In the genomic region with DNA sequence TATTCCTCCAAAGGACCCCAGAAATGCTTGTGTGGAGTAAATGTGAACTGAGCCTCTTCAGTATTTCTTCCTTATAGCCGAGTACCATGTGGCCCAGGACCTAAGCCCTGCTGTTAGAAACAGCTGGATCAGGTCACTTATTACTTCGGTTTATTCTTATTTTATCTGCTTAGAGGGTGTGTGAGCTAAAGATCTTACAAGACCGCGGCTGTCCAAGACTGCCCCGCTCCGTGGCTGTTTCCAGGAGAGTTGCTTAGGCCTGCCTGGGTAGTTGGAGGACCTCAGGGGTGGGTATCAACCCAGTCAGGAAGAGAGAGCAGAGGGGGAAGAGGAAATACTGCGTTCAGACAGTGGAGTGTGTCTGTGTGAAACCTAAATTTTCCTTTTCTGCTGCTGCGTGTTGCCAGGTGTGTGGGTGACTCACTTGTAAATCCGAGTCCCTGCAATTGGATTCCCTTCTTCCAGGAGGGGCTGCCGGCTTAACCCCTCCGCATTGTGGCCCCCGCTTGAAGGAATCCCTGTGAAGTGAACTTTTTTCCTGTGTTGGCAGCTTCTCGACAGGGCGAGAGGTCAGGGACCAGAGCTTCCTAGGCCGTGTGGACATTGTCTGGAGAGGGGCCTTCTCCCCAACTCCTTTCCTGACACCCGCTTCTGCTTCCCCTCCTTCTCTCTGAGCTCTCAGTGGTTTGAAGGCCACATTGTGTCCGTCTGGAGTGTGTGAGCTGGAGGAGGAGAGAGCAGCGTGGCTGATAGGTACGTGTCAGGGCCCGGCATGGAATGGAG, we compare ENCODE assay signal across 14 mouse cellular contexts. TPM values are rescaled to one million over a fixed set of nuclear protein-coding genes. Genes with fewer than 3 reads are reported as not detected.
DNase-seq lines count a peak whose midpoint lies in the region; ATAC-seq and TF ChIP-seq lines count a peak whose summit lies in the region.
"Had no signal": no experiment of that assay in that cellular context is flagged by ENCODE, and none has a peak within 500 bp of the region (broad histone marks: within the 10 kb centered on the region; RNA-seq: fewer than 3 reads in every experiment).

No protein-coding gene starts in this region.

- no peak overlapping the region for H3K9ac ChIP-seq in embryonic facial prominence, embryonic 14.5 days (ENCODE audit: low read depth, low read length)
- H3K9ac ChIP-seq in kidney, embryonic 14.5 days (ENCODE audit: low read depth, low read length) = no peak overlapping the region
- H3K9ac ChIP-seq in midbrain, postnatal 0 days (replicated peaks; ENCODE audit: low read length, poor library complexity, severe bottlenecking) = no peak overlapping the region
- H3K9ac ChIP-seq in stomach, embryonic 15.5 days = no peak overlapping the region
- H3K9ac ChIP-seq: hindbrain, embryonic 14.5 days; liver, embryonic 14.5 days; neural tube, embryonic 15.5 days had no signal

- no peak for ATAC-seq in embryonic facial prominence, embryonic 14.5 days (ENCODE audit: low read depth)
- ATAC-seq in kidney, embryonic 14.5 days (ENCODE audit: low FRiP score, low TSS enrichment) = peak; percentile 8; the same call in 1 of the 2 replicates
- ATAC-seq in midbrain, postnatal 0 days (ENCODE audit: low FRiP score) = no peak
- no peak for ATAC-seq in stomach, embryonic 15.5 days (ENCODE audit: insufficient read depth, low FRiP score, low read depth)
- ATAC-seq: midbrain, embryonic 16.5 days had no signal

- peak; percentile 26 for DNase-seq in embryonic facial prominence, embryonic 14.5 days (ENCODE audit: low spot score)
- DNase-seq in embryonic facial prominence, embryonic 10.5 days (ENCODE audit: low spot score) = no peak
- DNase-seq in kidney, adult 11 months = no peak
- DNase-seq in midbrain, embryonic 10.5 days (ENCODE audit: low spot score) = no peak
- no peak for DNase-seq in midbrain, postnatal 0 days (ENCODE audit: low spot score)
- no peak for DNase-seq in embryo, embryonic 10.5 days (ENCODE audit: low spot score)
- DNase-seq: cerebellum, adult 9-11 months; thymus, adult 2 months had no signal

- no peaks in the 10 kb centered on the region for H3K36me3 ChIP-seq in embryonic facial prominence, embryonic 14.5 days (ENCODE audit: control insufficient read depth, insufficient read depth, low read length)
- no peaks in the 10 kb centered on the region for H3K36me3 ChIP-seq in embryonic facial prominence, embryonic 10.5 days (replicated peaks)
- no peaks in the 10 kb centered on the region for H3K36me3 ChIP-seq in kidney, embryonic 14.5 days (ENCODE audit: control insufficient read depth, insufficient read depth, low read length)
- H3K36me3 ChIP-seq in midbrain, embryonic 10.5 days = no peaks in the 10 kb centered on the region
- H3K36me3 ChIP-seq in midbrain, postnatal 0 days (ENCODE audit: insufficient read depth, low read length) = no peaks in the 10 kb centered on the region
- no peaks in the 10 kb centered on the region for H3K36me3 ChIP-seq in stomach, embryonic 15.5 days
- H3K36me3 ChIP-seq: neural tube, embryonic 15.5 days had no signal

- TF ChIP-seq CTCF in midbrain, postnatal 0 days (IDR thresholded peaks at IDR 0.05) = no peak

- H3K27ac ChIP-seq in embryonic facial prominence, embryonic 14.5 days (replicated peaks; ENCODE audit: low read depth, low read length) = no peak overlapping the region
- no peak overlapping the region; the same call in 1 of the 2 replicates for H3K27ac ChIP-seq in embryonic facial prominence, embryonic 10.5 days (replicated peaks)
- H3K27ac ChIP-seq in kidney, embryonic 14.5 days (ENCODE audit: low read depth, low read length) = no peak overlapping the region; the same call in 1 of the 2 replicates
- H3K27ac ChIP-seq in midbrain, embryonic 10.5 days (replicated peaks) = peak overlapping the region; percentile 50; the same call in 1 of the 2 replicates
- no peak overlapping the region for H3K27ac ChIP-seq in midbrain, postnatal 0 days (ENCODE audit: low read depth, low read length)
- H3K27ac ChIP-seq in stomach, embryonic 15.5 days = peak overlapping the region; percentile 59
- H3K27ac ChIP-seq: hindbrain, embryonic 14.5 days; liver, embryonic 14.5 days; neural tube, embryonic 15.5 days had no signal

- peaks cover 20% of the 10 kb centered on the region for H3K4me1 ChIP-seq in embryonic facial prominence, embryonic 14.5 days (ENCODE audit: control insufficient read depth, insufficient read depth, low read length)
- peaks cover 34% of the 10 kb centered on the region for H3K4me1 ChIP-seq in embryonic facial prominence, embryonic 10.5 days
- peaks cover 35% of the 10 kb centered on the region for H3K4me1 ChIP-seq in kidney, embryonic 14.5 days (ENCODE audit: control insufficient read depth, insufficient read depth, low read length)
- peaks cover 25% of the 10 kb centered on the region for H3K4me1 ChIP-seq in midbrain, embryonic 10.5 days
- peaks cover 9% of the 10 kb centered on the region for H3K4me1 ChIP-seq in midbrain, postnatal 0 days (ENCODE audit: insufficient read depth, low read length)
- peaks cover 22% of the 10 kb centered on the region for H3K4me1 ChIP-seq in stomach, embryonic 15.5 days

- no peak overlapping the region for H3K4me2 ChIP-seq in embryonic facial prominence, embryonic 14.5 days (ENCODE audit: low read depth, low read length)
- no peak overlapping the region for H3K4me2 ChIP-seq in kidney, embryonic 14.5 days (replicated peaks; ENCODE audit: low read depth, low read length)
- H3K4me2 ChIP-seq in midbrain, postnatal 0 days (ENCODE audit: low read depth, low read length, poor library complexity, severe bottlenecking) = no peak overlapping the region
- no peak overlapping the region for H3K4me2 ChIP-seq in stomach, embryonic 15.5 days
- H3K4me2 ChIP-seq: hindbrain, embryonic 14.5 days; neural tube, embryonic 15.5 days had no signal

- H3K4me3 ChIP-seq in embryonic facial prominence, embryonic 14.5 days (ENCODE audit: low read depth, low read length) = no peak overlapping the region
- no peak overlapping the region for H3K4me3 ChIP-seq in embryonic facial prominence, embryonic 10.5 days
- no peak overlapping the region for H3K4me3 ChIP-seq in kidney, embryonic 14.5 days (ENCODE audit: low read length)
- H3K4me3 ChIP-seq in midbrain, embryonic 10.5 days = no peak overlapping the region
- no peak overlapping the region for H3K4me3 ChIP-seq in midbrain, postnatal 0 days (ENCODE audit: low read depth, low read length)
- H3K4me3 ChIP-seq in stomach, embryonic 15.5 days (replicated peaks) = no peak overlapping the region
- H3K4me3 ChIP-seq: neural tube, embryonic 15.5 days had no signal

- H3K9me3 ChIP-seq in embryonic facial prominence, embryonic 14.5 days (ENCODE audit: control insufficient read depth, low read length) = no peaks in the 10 kb centered on the region
- H3K9me3 ChIP-seq in embryonic facial prominence, embryonic 10.5 days = no peaks in the 10 kb centered on the region
- no peaks in the 10 kb centered on the region for H3K9me3 ChIP-seq in kidney, embryonic 14.5 days (ENCODE audit: control insufficient read depth, low read length)
- H3K9me3 ChIP-seq in midbrain, embryonic 10.5 days (replicated peaks) = no peaks in the 10 kb centered on the region
- H3K9me3 ChIP-seq in midbrain, postnatal 0 days (ENCODE audit: low read length) = no peaks in the 10 kb centered on the region
- H3K9me3 ChIP-seq in stomach, embryonic 15.5 days = no peaks in the 10 kb centered on the region
- H3K9me3 ChIP-seq: neural tube, embryonic 15.5 days had no signal

- WGBS in embryonic facial prominence, embryonic 14.5 days = 69% methylated on average over 20 of the region's 20 CpGs
- WGBS in embryonic facial prominence, embryonic 10.5 days = 78% methylated on average over 20 of the region's 20 CpGs
- WGBS in kidney, embryonic 14.5 days = 58% methylated on average over 20 of the region's 20 CpGs
- WGBS in midbrain, embryonic 10.5 days = 81% methylated on average over 20 of the region's 20 CpGs
- 77% methylated on average over 20 of the region's 20 CpGs for WGBS in midbrain, postnatal 0 days
- WGBS in stomach, embryonic 15.5 days = 57% methylated on average over 20 of the region's 20 CpGs

- no peaks in the 10 kb centered on the region for H3K27me3 ChIP-seq in embryonic facial prominence, embryonic 14.5 days (replicated peaks; ENCODE audit: control insufficient read depth, insufficient read depth, low read length)
- H3K27me3 ChIP-seq in embryonic facial prominence, embryonic 10.5 days (replicated peaks; ENCODE audit: low read depth, poor library complexity, severe bottlenecking) = no peaks in the 10 kb centered on the region
- no peaks in the 10 kb centered on the region for H3K27me3 ChIP-seq in kidney, embryonic 14.5 days (ENCODE audit: control insufficient read depth, insufficient read depth, low read length)
- H3K27me3 ChIP-seq in midbrain, embryonic 10.5 days (ENCODE audit: low read depth, poor library complexity, severe bottlenecking) = no peaks in the 10 kb centered on the region
- H3K27me3 ChIP-seq in midbrain, postnatal 0 days (ENCODE audit: insufficient read depth, low read length) = no peaks in the 10 kb centered on the region
- H3K27me3 ChIP-seq in stomach, embryonic 15.5 days (replicated peaks) = no peaks in the 10 kb centered on the region
- H3K27me3 ChIP-seq: neural tube, embryonic 15.5 days had no signal

RNA-seq across cellular contexts. Expression of gene Zfp366, which starts 51.0 kb away (rescaled TPM):
- 0.99 and 1.2 TPM in 2 replicates for polyA plus RNA-seq in embryonic facial prominence, embryonic 14.5 days (2014; fragmentation: Nextera tagmentation; extraction: Ambion mirVana)
- polyA plus RNA-seq in embryonic facial prominence, embryonic 10.5 days (2016; fragmentation: Nextera tagmentation; extraction: Ambion mirVana) = 0.35 and 0.56 TPM in 2 replicates
- polyA plus RNA-seq in kidney, embryonic 14.5 days (2014; fragmentation: Nextera tagmentation; extraction: Ambion mirVana) = 0.83 and 1.6 TPM in 2 replicates
- polyA plus RNA-seq in midbrain, embryonic 10.5 days (2016; fragmentation: Nextera tagmentation; extraction: Ambion mirVana) = 0.37 and 0.44 TPM in 2 replicates
- 1.9 TPM in 2 replicates for total RNA-seq in midbrain, postnatal 0 days (2014; rRNA removed)
- 0.30 and 0.42 TPM in 2 replicates for polyA plus RNA-seq in midbrain, postnatal 0 days (2015; fragmentation: Nextera tagmentation; extraction: Ambion mirVana)
- 0.57 and 0.68 TPM in 2 replicates for polyA plus RNA-seq in stomach, embryonic 15.5 days (2015; fragmentation: Nextera tagmentation; extraction: Ambion mirVana)

Comparison
In these comparisons a context has a peak if more than half of its experiments do, and no peak if none do; other contexts are left out.
1. H3K27ac ChIP-seq: peak in midbrain, embryonic 10.5 days (single experiment) and stomach, embryonic 15.5 days (single experiment); none in embryonic facial prominence, embryonic 14.5 days (single experiment), embryonic facial prominence, embryonic 10.5 days (single experiment), kidney, embryonic 14.5 days (single experiment) and midbrain, postnatal 0 days (single experiment).